Mouse (Mus musculus) midbrain, embryonic 16.5 days (tissue): ENCODE results near the gene Cpt1c. TPM values are rescaled to one million over a fixed set of nuclear protein-coding genes. Genes with fewer than 3 reads are reported as not detected.
A peak's percentile ranks its signal among the peaks of the same experiment; 100 is the strongest.

Experiments used
- ATAC-seq: fragments of 200-750 bp; cut with Nextera tagmentation; 2 replicates; pipeline ENCODE4 v1.8.0; 2017; ENCODE audit warnings: moderate TSS enrichment
- H3K27ac ChIP-seq: fragments of 300-500 bp; sonication (generic); 2 replicates; pipeline ENCODE4 v1.5.1; 2014; ENCODE audit warnings: mild to moderate bottlenecking, low read length, mixed read lengths
- H3K27me3 ChIP-seq: fragments of 300-500 bp; sonication (generic); 2 replicates; pipeline ENCODE4 v1.6.1; 2014; ENCODE audit warnings: low read depth, low read length, mixed read lengths; ENCODE audit not compliant: control insufficient read depth, insufficient read depth
- H3K36me3 ChIP-seq: fragments of 300-500 bp; sonication (generic); 2 replicates; pipeline ENCODE4 v1.6.1; 2014; ENCODE audit warnings: mild to moderate bottlenecking, low read length, moderate library complexity, mixed read lengths; ENCODE audit not compliant: control insufficient read depth, insufficient read depth
- H3K4me1 ChIP-seq: fragments of 300-500 bp; sonication (generic); 2 replicates; pipeline ENCODE4 v1.6.1; 2014; ENCODE audit warnings: mild to moderate bottlenecking, low read length, mixed read lengths; ENCODE audit not compliant: control insufficient read depth, insufficient read depth
- H3K4me2 ChIP-seq: fragments of 300-500 bp; sonication (generic); 2 replicates; pipeline ENCODE4 v1.6.1; 2014; ENCODE audit warnings: mild to moderate bottlenecking, low read length, mixed read lengths
- H3K4me3 ChIP-seq: fragments of 300-500 bp; sonication (generic); 2 replicates; pipeline ENCODE4 v1.5.1; 2014; ENCODE audit warnings: low read depth, mild to moderate bottlenecking, low read length, moderate library complexity, mixed read lengths
- H3K9ac ChIP-seq: fragments of 300-500 bp; sonication (generic); 2 replicates; pipeline ENCODE4 v1.6.1; 2014; ENCODE audit warnings: low read depth, low read length, mixed read lengths
- H3K9me3 ChIP-seq: fragments of 300-500 bp; sonication (generic); replicated peaks from 2 replicates; pipeline ENCODE4 v1.6.1; 2014; ENCODE audit warnings: mild to moderate bottlenecking, low read length, mixed read lengths; ENCODE audit not compliant: control insufficient read depth, poor library complexity, severe bottlenecking
- WGBS: fragments of 180-500 bp; shearing (Covaris S2); extraction: QIAGEN DNeasy Blood & Tissue Kit; methylation state at CpG from one replicate; pipeline ENCODE4 v1.1.7; 2014; 5-methylcytosine and 5-hydroxymethylcytosine counted together
- polyA plus RNA-seq: library from polyadenylated mRNA; unstranded; fragments of >200 nt; fragmentation: Nextera tagmentation; extraction: Ambion mirVana; gene quantifications from 2 replicates; pipeline ENCODE4 v1.2.1, GENCODE M21; 2015

Cpt1c gene
- polyA plus RNA-seq, 1 experiment from 2014 or later: 63.1 TPM

DNA sequence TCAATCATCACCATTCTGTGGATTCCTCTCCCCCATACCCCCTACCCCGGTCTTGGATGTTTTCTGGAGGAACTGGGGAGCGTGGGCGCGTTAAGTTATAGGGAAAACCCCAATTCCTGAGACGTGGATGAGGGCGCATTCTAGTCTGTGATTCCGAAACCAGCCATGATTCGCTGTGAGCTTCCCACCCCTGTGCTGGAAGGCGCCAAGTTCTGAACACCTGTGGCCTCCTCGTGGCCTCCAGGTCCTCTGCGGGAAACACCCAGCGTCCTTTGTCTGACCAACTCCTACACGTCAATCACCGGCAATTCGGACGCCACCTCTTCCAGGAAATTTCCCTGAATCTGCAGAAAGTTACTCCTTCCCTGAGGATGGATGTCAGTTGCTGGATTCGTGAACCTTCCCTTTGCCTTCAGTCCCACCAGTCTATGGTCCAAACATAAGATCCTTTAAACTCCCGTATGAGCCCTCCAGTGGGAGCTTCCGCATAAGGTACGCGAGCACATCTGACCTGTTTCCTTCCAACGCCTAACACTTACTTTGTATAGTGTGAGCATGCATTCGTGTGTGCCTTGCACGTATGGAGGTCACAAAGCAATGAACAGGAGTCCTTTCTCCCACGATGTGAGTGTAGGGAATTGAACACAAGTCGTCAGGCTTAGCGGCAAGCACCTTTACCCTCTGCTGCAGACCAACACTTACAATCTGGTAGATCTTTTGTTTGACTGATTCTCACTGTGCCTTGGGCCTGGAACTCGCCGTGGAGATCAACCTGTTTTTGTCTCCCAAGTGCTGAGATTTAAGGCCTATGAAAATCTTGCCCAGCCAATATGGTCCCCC, 12.4 kb upstream of the Cpt1c start:
- H3K9me3 ChIP-seq: no peaks in the 10 kb centered on the region
- H3K4me2 ChIP-seq: peak overlapping the region; percentile 74
- WGBS: 1% methylated on average over 29 of the region's 29 CpGs
- ATAC-seq: peak; percentile 29
- no peaks in the 10 kb centered on the region for H3K36me3 ChIP-seq
- peak overlapping the region; percentile 91 for H3K27ac ChIP-seq
- peak overlapping the region; percentile 78 for H3K9ac ChIP-seq
- peak overlapping the region; percentile 63 for H3K4me3 ChIP-seq
- no peaks in the 10 kb centered on the region for H3K27me3 ChIP-seq
- peaks cover 34% of the 10 kb centered on the region for H3K4me1 ChIP-seq

DNA sequence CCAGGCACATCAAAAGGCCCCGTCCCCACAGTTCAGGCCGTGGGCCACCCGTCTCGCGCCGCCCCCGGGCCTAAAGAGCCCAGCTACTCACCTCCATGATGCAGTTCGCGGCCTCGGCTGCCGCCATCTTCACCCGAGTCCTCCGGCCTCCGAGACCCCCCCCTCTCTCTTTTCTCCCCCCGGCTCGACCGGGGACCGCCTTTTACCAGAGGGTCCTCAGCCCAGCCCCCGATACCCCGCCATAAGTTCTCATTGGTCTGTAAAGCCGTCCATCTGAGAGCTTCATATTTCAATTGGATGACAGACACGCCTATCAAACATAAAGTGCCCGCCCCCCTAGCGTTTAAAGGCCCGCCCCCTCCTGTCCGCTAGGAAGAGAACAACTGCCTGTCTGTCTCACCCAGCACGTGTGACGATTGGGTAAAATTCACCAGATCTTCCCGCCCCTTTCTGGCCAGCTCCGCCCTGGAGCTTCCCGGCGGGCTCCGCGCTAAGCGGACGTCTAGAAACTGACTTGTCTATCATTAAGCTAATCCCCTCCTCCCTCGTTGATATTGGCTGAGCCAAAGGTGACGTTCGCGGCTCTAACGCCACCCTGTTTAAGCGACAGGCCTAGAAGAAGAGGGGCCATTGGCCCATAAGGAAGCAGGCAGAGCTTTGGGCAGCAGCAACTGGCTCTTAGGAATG, 11.7 kb upstream of the Cpt1c start, which contains the start of gene Prmt1:
TSS of gene Prmt1 (minus strand) at position 377 of the 687 bp plus-strand sequence.
- peak within 1 kb of the TSS; percentile 88 for H3K9ac ChIP-seq
- H3K4me1 ChIP-seq: peaks cover 34% of the 10 kb centered on the region
- ATAC-seq: peak; percentile 97
- H3K27me3 ChIP-seq: no peaks in the 10 kb centered on the region
- H3K36me3 ChIP-seq: peaks cover 6% of the 10 kb centered on the region
- no peaks in the 10 kb centered on the region for H3K9me3 ChIP-seq
- peak within 1 kb of the TSS; percentile 75 for H3K4me2 ChIP-seq
- H3K4me3 ChIP-seq: peak within 1 kb of the TSS; percentile 76
- WGBS: 0% methylated on average over 38 of the region's 42 CpGs
- H3K27ac ChIP-seq: peak within 1 kb of the TSS; percentile 94

DNA sequence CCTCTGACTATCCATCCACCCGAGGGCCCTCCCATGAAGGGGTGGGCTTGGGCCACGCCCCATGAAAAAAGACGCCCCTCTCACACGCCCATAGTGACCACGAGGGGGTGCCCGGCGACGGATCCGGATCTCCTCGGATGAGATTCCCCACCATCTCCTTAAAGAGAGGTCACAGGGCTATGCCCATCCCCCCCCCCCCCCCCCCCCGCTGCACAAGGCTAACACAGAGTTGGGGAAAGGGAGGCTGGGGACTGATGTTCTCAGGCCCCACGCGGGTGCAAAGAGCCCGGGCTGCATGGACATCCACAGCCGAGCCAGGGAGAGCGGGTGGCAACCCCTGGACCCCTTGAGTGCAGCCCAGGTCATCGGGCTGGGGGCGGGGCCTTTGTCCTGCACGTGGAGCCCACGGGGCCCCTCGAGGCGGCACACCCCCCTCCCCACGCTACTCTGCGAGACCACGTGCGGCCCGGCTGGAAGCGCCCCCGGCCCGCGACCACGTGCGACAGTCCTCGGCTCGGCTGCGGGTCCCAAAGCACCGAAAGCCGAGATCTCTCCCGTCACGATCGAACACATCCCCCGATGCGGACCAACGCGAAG, 11.0 kb upstream of the Cpt1c start:
- Histone ChIP-seq H3K27ac (peak overlapping the region; percentile 94), H3K9ac (peak overlapping the region; percentile 88), H3K9me3 (no peaks in the 10 kb centered on the region), H3K4me1 (peaks cover 34% of the 10 kb centered on the region), H3K4me3 (peak overlapping the region; percentile 76), H3K27me3 (no peaks in the 10 kb centered on the region), H3K36me3 (peaks cover 13% of the 10 kb centered on the region), H3K4me2 (peak overlapping the region; percentile 75)
- WGBS: under 1% methylated on average over 42 of the region's 45 CpGs
- peak; percentile 1 for ATAC-seq

DNA sequence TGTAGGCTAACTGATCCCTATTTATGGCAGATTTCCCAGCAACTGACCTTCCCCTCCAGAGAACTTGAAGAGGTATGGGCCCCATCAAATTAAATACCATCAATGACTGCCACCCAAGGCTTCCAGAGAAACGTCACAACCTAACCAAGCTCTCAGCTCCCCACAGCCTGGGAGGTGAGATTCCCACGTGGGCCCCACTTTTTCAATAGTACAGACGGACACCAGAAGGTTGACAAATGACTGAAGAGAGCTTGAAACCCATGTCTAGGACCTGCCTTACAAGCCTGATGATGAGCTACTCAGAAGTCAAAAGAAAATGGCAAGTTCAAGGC, 10.1 kb upstream of the Cpt1c start:
- Histone ChIP-seq H3K27ac (peak overlapping the region; percentile 19; the same call in 1 of the 2 replicates), H3K9ac (0 out of 2 replicates have a peak overlapping the region, but pooled peaks have one; percentile 32), H3K4me1 (peaks cover 34% of the 10 kb centered on the region), H3K4me2 (peak overlapping the region; percentile 75), H3K9me3 (no peaks in the 10 kb centered on the region), H3K36me3 (peaks cover 18% of the 10 kb centered on the region), H3K27me3 (no peaks in the 10 kb centered on the region), H3K4me3 (peak overlapping the region; percentile 76)
- ATAC-seq: no peak
- 42% methylated on average over 3 of the region's 3 CpGs for WGBS

DNA sequence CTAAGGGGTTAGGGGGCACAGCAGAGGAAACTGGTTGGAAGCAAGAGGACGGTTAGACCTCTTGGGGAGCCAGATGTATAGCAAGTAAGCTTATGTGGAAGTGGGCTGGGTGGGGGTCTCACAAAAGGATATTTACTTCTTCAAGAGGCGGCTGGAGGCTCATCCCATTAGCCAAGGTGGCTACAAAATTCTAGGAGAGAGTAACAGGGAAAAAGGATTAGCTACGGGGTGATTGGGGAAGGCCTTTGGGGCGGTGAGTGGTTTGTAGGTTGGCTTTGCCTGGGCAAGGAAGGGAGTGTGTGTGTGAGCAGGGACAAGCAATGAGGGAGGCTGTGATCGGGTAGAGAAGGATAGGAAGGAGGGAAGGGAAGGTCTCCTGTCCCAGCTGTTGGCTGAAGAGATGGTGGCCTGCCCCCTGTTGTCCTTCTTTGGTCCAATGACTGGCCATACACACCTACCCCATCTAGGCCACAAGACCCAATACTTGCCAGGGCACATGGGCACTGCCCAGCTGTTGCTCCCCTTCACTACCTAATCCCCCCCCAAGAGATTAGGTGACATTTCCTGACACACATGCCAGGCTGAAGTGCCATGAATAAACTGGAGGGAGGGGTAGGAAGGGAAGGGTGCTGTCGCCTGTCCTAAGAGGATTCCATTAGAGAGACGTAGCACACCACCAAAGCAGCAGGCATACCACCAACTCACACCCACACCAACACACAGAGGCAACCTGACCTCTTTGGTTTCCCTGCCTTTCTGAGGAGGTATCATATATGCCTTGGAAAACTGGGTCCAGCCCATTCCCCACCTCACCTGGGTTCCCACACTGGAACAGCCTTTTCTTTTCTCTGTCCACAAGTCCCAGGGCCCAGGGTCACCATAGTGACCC, 9.5 kb upstream of the Cpt1c start:
- peaks cover 20% of the 10 kb centered on the region for H3K36me3 ChIP-seq
- peaks cover 33% of the 10 kb centered on the region for H3K4me1 ChIP-seq
- 0 out of 2 replicates have a peak overlapping the region, but pooled peaks have one; percentile 32 for H3K9ac ChIP-seq
- no peaks in the 10 kb centered on the region for H3K9me3 ChIP-seq
- H3K4me3 ChIP-seq: peak overlapping the region; percentile 76
- WGBS: 54% methylated on average over 7 of the region's 7 CpGs
- ATAC-seq: no peak
- H3K4me2 ChIP-seq: peak overlapping the region; percentile 75
- H3K27ac ChIP-seq: peak overlapping the region; percentile 19; the same call in 1 of the 2 replicates
- H3K27me3 ChIP-seq: no peaks in the 10 kb centered on the region

DNA sequence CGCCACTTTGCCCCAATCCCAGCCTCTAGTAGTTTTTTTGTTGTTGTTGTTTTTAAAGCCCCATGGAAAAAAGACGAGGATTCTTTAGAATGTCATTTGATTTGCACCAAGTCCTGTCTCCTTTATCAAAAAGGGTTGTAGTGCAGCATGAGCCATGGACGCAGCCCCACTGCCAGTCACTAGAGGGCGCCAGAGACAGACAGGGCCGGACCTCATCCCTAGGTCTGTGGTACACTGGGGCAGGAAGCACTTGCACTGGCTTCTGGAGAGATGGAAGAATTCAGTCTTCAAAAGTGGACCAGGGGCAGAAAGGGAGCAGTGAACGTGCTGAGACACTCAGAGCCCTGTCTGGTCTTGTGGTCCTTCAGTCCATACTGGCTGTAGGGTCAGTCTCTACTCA, 8.4 kb upstream of the Cpt1c start:
- Histone ChIP-seq H3K36me3 (peaks cover 29% of the 10 kb centered on the region), H3K9ac (no peak overlapping the region), H3K27me3 (no peaks in the 10 kb centered on the region), H3K4me3 (no peak overlapping the region), H3K9me3 (no peaks in the 10 kb centered on the region), H3K27ac (no peak overlapping the region), H3K4me1 (peaks cover 26% of the 10 kb centered on the region), H3K4me2 (no peak overlapping the region)
- no peak for ATAC-seq
- WGBS: 29% methylated on average over 6 of the region's 6 CpGs

DNA sequence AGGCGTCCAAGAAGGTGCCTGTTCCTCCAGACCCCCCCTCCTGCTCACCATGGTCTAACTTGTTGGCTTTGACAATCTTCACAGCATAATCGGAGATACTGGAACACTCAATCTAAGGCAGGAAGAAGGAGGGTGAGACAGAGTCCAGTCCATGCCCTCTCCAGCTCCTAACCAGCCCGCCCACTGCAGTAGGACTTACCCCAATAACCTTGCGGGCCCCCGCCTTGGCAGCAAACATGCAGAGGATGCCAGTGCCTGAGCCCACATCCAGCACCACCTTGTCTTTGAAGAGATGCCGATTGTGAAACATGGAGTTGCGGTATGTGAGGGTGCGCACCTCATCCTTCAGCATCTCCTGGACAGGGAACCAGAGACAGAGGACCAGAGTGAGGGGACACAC, 6.9 kb upstream of the Cpt1c start:
- peaks cover 42% of the 10 kb centered on the region for H3K36me3 ChIP-seq
- 95% methylated on average over 8 of the region's 8 CpGs for WGBS

DNA sequence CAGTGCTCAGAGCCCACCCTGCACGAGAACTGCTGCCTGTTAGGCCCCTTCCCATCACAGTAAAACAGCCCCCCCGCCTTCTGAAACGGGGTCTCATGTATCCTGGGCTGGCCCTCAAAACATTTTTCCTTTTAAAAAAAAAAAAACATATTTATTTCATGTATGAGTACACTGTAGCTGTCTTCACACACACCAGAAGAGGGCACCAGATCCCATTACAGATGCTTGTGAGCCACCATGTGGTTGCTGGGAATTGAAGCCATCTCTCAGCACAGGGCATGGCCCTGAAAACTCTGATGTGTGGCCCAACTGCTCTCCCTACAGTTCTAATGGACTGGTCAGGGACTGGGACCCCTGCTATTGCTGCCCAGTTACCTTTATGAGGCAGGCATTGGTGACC, 3.6 kb upstream of the Cpt1c start:
- Histone ChIP-seq H3K4me2 (no peak overlapping the region), H3K27ac (no peak overlapping the region), H3K4me3 (no peak overlapping the region), H3K4me1 (peaks cover 11% of the 10 kb centered on the region), H3K9me3 (no peaks in the 10 kb centered on the region), H3K9ac (no peak overlapping the region), H3K27me3 (no peaks in the 10 kb centered on the region), H3K36me3 (peaks cover 42% of the 10 kb centered on the region)
- no peak for ATAC-seq
- WGBS: 99% methylated on average over 3 of the region's 3 CpGs

More for the DNA sequence above, 6.9 kb upstream of the Cpt1c start:
- no peak for ATAC-seq
- Histone ChIP-seq H3K4me3 (no peak overlapping the region), H3K27me3 (no peaks in the 10 kb centered on the region), H3K27ac (no peak overlapping the region), H3K9me3 (no peaks in the 10 kb centered on the region), H3K9ac (no peak overlapping the region), H3K4me1 (peaks cover 20% of the 10 kb centered on the region), H3K4me2 (no peak overlapping the region)
